8 mouse cellular contexts compared by ENCODE assay signal in genomic region chr11:73048030-73048876, GRCm38 (mm10). TPM values are rescaled to one million over a fixed set of nuclear protein-coding genes. Genes with fewer than 3 reads are reported as not detected.
DNase-seq lines count a peak whose midpoint lies in the region; ATAC-seq lines count a peak whose summit lies in the region.

No protein-coding gene starts in this region.

- no peaks in the 10 kb centered on the region for H3K27me3 ChIP-seq in forebrain, embryonic 10.5 days (ENCODE audit: poor library complexity, severe bottlenecking)
- H3K27me3 ChIP-seq in stomach, embryonic 14.5 days (ENCODE audit: control insufficient read depth, insufficient read depth, low read length): no peaks in the 10 kb centered on the region

- peak; percentile 36 to 76 for DNase-seq in left cerebral cortex, postnatal 10 days (ENCODE audit: extremely low spot score in 1 of 2, low spot score in 2 of 2)
- DNase-seq in left cerebral cortex, postnatal 4 days: no peak
- no peak for DNase-seq in forebrain, embryonic 10.5 days (ENCODE audit: extremely low spot score, low spot score)
- DNase-seq in liver (peak; percentile 77), MN1 (ENCODE audit: low spot score) (no peak)
- no peak for DNase-seq in frontal cortex, adult 2 months (ENCODE audit: extremely low spot score in 1 of 2, low spot score in 1 of 2)

- peak overlapping the region; percentile 79 for H3K4me2 ChIP-seq in stomach, embryonic 14.5 days (replicated peaks; ENCODE audit: low read depth, low read length)

- H3K27ac ChIP-seq in forebrain, embryonic 10.5 days: peak overlapping the region; percentile 97
- H3K27ac ChIP-seq in stomach, embryonic 14.5 days (ENCODE audit: low read length): peak overlapping the region; percentile 92

- H3K4me3 ChIP-seq in forebrain, embryonic 10.5 days: peak overlapping the region; percentile 93
- H3K4me3 ChIP-seq in stomach, embryonic 14.5 days (ENCODE audit: low read depth, low read length): peak overlapping the region; percentile 92

- WGBS in forebrain, embryonic 10.5 days: 2% methylated on average over 55 of the region's 55 CpGs
- 1% methylated on average over 55 of the region's 55 CpGs for WGBS in stomach, embryonic 14.5 days

- peaks cover 26% of the 10 kb centered on the region for H3K4me1 ChIP-seq in forebrain, embryonic 10.5 days
- peaks cover 12% of the 10 kb centered on the region for H3K4me1 ChIP-seq in stomach, embryonic 14.5 days (ENCODE audit: control insufficient read depth, insufficient read depth, low read length)

- peak; percentile 47 for ATAC-seq in activated CD4-positive, CD25-positive, alpha-beta regulatory T cell, adult 4 months
- ATAC-seq in stomach, embryonic 14.5 days (ENCODE audit: insufficient number of reproducible peaks, insufficient read depth, low FRiP score, low read depth): peak; percentile 71

- H3K36me3 ChIP-seq in forebrain, embryonic 10.5 days (replicated peaks): peaks cover 33% of the 10 kb centered on the region
- H3K36me3 ChIP-seq in stomach, embryonic 14.5 days (ENCODE audit: control insufficient read depth, insufficient read depth, low read length): peaks cover 9% of the 10 kb centered on the region

- intact Hi-C loops in left cerebral cortex, postnatal 10 days (cut with DNase I): no loop called here
- intact Hi-C loops in left cerebral cortex, postnatal 4 days (cut with DNase I): loop anchor here (5.0 kb wide), 2 partner anchors 41 to 121 kb away; no protein-coding TSS in a partner anchor

- peak overlapping the region; percentile 95 for H3K9ac ChIP-seq in stomach, embryonic 14.5 days (replicated peaks; ENCODE audit: low read depth, low read length)

- no peaks in the 10 kb centered on the region for H3K9me3 ChIP-seq in forebrain, embryonic 10.5 days
- no peaks in the 10 kb centered on the region for H3K9me3 ChIP-seq in stomach, embryonic 14.5 days (ENCODE audit: control insufficient read depth, low read depth, low read length)

RNA-seq across cellular contexts. Expression of gene Ncbp3, which starts 0.7 kb away (rescaled TPM):
- 1 to 10 TPM; 8.3 to 9.1 TPM for total RNA-seq in left cerebral cortex, postnatal 10 days (2021)
- total RNA-seq in left cerebral cortex, postnatal 4 days (2021): 10 to 100 TPM; 10.4 to 10.7 TPM
- polyA plus RNA-seq in activated CD4-positive, CD25-positive, alpha-beta regulatory T cell, adult 4 months (2017; shearing (Covaris generic)): 10 to 100 TPM; 14.3 to 16.8 TPM
- 12.1 and 13.9 TPM in 2 replicates for polyA plus RNA-seq in forebrain, embryonic 10.5 days (2016; fragmentation: Nextera tagmentation; extraction: Ambion mirVana)
- 13.6 and 15.1 TPM in 2 replicates for polyA plus RNA-seq in stomach, embryonic 14.5 days (2014; fragmentation: Nextera tagmentation; extraction: Ambion mirVana)
- polyA plus RNA-seq in frontal cortex, adult 2 months (2012; rRNA removed): 7.5 and 7.7 TPM in 2 replicates

RNA-seq across cellular contexts. Expression of gene Camkk1, which starts 29.4 kb away (rescaled TPM):
- total RNA-seq in left cerebral cortex, postnatal 10 days (2021): 10 to 100 TPM; 33.6 to 34.1 TPM
- 10 to 100 TPM; 28.7 to 30.5 TPM for total RNA-seq in left cerebral cortex, postnatal 4 days (2021)
- polyA plus RNA-seq in activated CD4-positive, CD25-positive, alpha-beta regulatory T cell, adult 4 months (2017; shearing (Covaris generic)): 1 to 10 TPM; 2.4 to 2.6 TPM
- 4.6 and 5.4 TPM in 2 replicates for polyA plus RNA-seq in forebrain, embryonic 10.5 days (2016; fragmentation: Nextera tagmentation; extraction: Ambion mirVana)
- 4.3 and 5.0 TPM in 2 replicates for polyA plus RNA-seq in stomach, embryonic 14.5 days (2014; fragmentation: Nextera tagmentation; extraction: Ambion mirVana)
- 65.4 and 65.7 TPM in 2 replicates for polyA plus RNA-seq in frontal cortex, adult 2 months (2012; rRNA removed)

RNA-seq across cellular contexts. Expression of gene Itgae, which starts 42.1 kb away (rescaled TPM):
- total RNA-seq in left cerebral cortex, postnatal 10 days (2021): under 1 TPM; 0.19 to 0.22 TPM
- total RNA-seq in left cerebral cortex, postnatal 4 days (2021): not detected
- 100 to 1,000 TPM in 1 of 2 experiments, 10 to 100 TPM in 1; 94.7 to 118 TPM for polyA plus RNA-seq in activated CD4-positive, CD25-positive, alpha-beta regulatory T cell, adult 4 months (2017; shearing (Covaris generic))
- polyA plus RNA-seq in forebrain, embryonic 10.5 days (2016; fragmentation: Nextera tagmentation; extraction: Ambion mirVana): 0.45 and 0.54 TPM in 2 replicates
- 0.13 and 0.51 TPM in 2 replicates for polyA plus RNA-seq in stomach, embryonic 14.5 days (2014; fragmentation: Nextera tagmentation; extraction: Ambion mirVana)
- 0.17 and 0.18 TPM in 2 replicates for polyA plus RNA-seq in frontal cortex, adult 2 months (2012; rRNA removed)

RNA-seq across cellular contexts. Expression of gene P2rx1, which starts 49.4 kb away (rescaled TPM):
- total RNA-seq in left cerebral cortex, postnatal 10 days (2021): 1 to 10 TPM in 1 of 2 experiments, under 1 TPM in 1; 0.87 to 1.0 TPM
- total RNA-seq in left cerebral cortex, postnatal 4 days (2021): under 1 TPM; 0.28 to 0.50 TPM
- under 1 TPM in 1 of 2 experiments, not detected in 1; 0.42 TPM for polyA plus RNA-seq in activated CD4-positive, CD25-positive, alpha-beta regulatory T cell, adult 4 months (2017; shearing (Covaris generic))
- 1.4 TPM in 2 replicates for polyA plus RNA-seq in forebrain, embryonic 10.5 days (2016; fragmentation: Nextera tagmentation; extraction: Ambion mirVana)
- 2.2 and 8.0 TPM in 2 replicates for polyA plus RNA-seq in stomach, embryonic 14.5 days (2014; fragmentation: Nextera tagmentation; extraction: Ambion mirVana)
- polyA plus RNA-seq in frontal cortex, adult 2 months (2012; rRNA removed): 0.53 and 0.54 TPM in 2 replicates

Comparison
In these comparisons a context has a peak if more than half of its experiments do, and no peak if none do; other contexts are left out.
1. DNase-seq: peak in left cerebral cortex, postnatal 10 days (2 of 2) and liver (single experiment); none in left cerebral cortex, postnatal 4 days (single experiment), forebrain, embryonic 10.5 days (single experiment), MN1 (single experiment) and frontal cortex, adult 2 months (0 of 2).
2. RNA of gene Camkk1, which starts 29.4 kb away (polyA plus RNA-seq): 65.4 to 65.7 TPM in frontal cortex, adult 2 months; 4.3 to 5.0 TPM in stomach, embryonic 14.5 days, 4.6 to 5.4 TPM in forebrain, embryonic 10.5 days and 2.4 to 2.6 TPM in activated CD4-positive, CD25-positive, alpha-beta regulatory T cell, adult 4 months; every median in the first group is over 10 times any median in the second.
3. RNA of gene Itgae, which starts 42.1 kb away (polyA plus RNA-seq): 94.7 to 118 TPM in activated CD4-positive, CD25-positive, alpha-beta regulatory T cell, adult 4 months; 0.13 to 0.51 TPM in stomach, embryonic 14.5 days, 0.45 to 0.54 TPM in forebrain, embryonic 10.5 days and 0.17 to 0.18 TPM in frontal cortex, adult 2 months; every median in the first group is over 10 times any median in the second.